26 mouse cellular contexts compared by ENCODE assay signal in genomic region chr6:122527596-122527995, GRCm38 (mm10). TPM values are rescaled to one million over a fixed set of nuclear protein-coding genes. Genes with fewer than 3 reads are reported as not detected.
A peak's percentile ranks its signal among the peaks of the same experiment; 100 is the strongest.
DNase-seq lines count a peak whose midpoint lies in the region; ATAC-seq and TF ChIP-seq lines count a peak whose summit lies in the region.
"Had no signal": no experiment of that assay in that cellular context is flagged by ENCODE, and none has a peak within 500 bp of the region (broad histone marks: within the 10 kb centered on the region; RNA-seq: fewer than 3 reads in every experiment).

No protein-coding gene starts in this region.

- H3K9me3 ChIP-seq in heart, postnatal 0 days (replicated peaks; ENCODE audit: control insufficient read depth, low read length) = no peaks in the 10 kb centered on the region
- H3K9me3 ChIP-seq: embryonic facial prominence, embryonic 12.5 days; G1E; limb, embryonic 15.5 days; midbrain, embryonic 12.5 days had no signal

- H3K27ac ChIP-seq in heart, postnatal 0 days (ENCODE audit: low read depth) = no peak overlapping the region
- H3K27ac ChIP-seq: embryonic facial prominence, embryonic 12.5 days; gastrocnemius, adult 2 months; hindbrain, postnatal 0 days; limb, embryonic 15.5 days; midbrain, embryonic 12.5 days had no signal

- no peaks in the 10 kb centered on the region for H3K4me1 ChIP-seq in heart, postnatal 0 days (ENCODE audit: control insufficient read depth, insufficient read depth)
- H3K4me1 ChIP-seq: embryonic facial prominence, embryonic 12.5 days; limb, embryonic 15.5 days; midbrain, embryonic 12.5 days had no signal

- no peak overlapping the region for H3K4me2 ChIP-seq in heart, postnatal 0 days (ENCODE audit: low read depth, low read length)
- H3K4me2 ChIP-seq: embryonic facial prominence, embryonic 12.5 days; limb, embryonic 15.5 days; midbrain, embryonic 12.5 days had no signal

- no peak overlapping the region for H3K4me3 ChIP-seq in heart, postnatal 0 days (ENCODE audit: low read depth, low read length)
- H3K4me3 ChIP-seq: embryonic facial prominence, embryonic 12.5 days; gastrocnemius, adult 2 months; limb, embryonic 15.5 days; midbrain, embryonic 12.5 days had no signal

- H3K9ac ChIP-seq in heart, postnatal 0 days (replicated peaks; ENCODE audit: low read depth, low read length) = peak overlapping the region; percentile 24; the same call in 1 of the 2 replicates
- H3K9ac ChIP-seq: embryonic facial prominence, embryonic 12.5 days; limb, embryonic 15.5 days; midbrain, embryonic 12.5 days had no signal

- no peak for DNase-seq in heart, postnatal 0 days (ENCODE audit: low spot score)
- no peak for DNase-seq in heart, adult 8-10 months (ENCODE audit: low spot score)
- peak; percentile 90 for DNase-seq in induced T-regulatory cell, adult 2 months (ENCODE audit: low read depth)
- peak; percentile 26 for DNase-seq in thymus, postnatal 0 days (ENCODE audit: low spot score)
- no peak for DNase-seq in gastrocnemius, adult 8-10 months (ENCODE audit: low spot score in 2 of 2)
- DNase-seq in layer of hippocampus, adult 9-11 months = no peak
- no peak for DNase-seq in left cerebral cortex, adult 8-10 months (ENCODE audit: low spot score in 2 of 2)
- DNase-seq: adrenal gland, adult 8-10 months; cerebellum, adult 11-12 months; gastrocnemius, adult 2 months; heart, adult 18-20 months; kidney, adult 9 months; right cerebral cortex, adult 18-20 months had no signal

- H3K36me3 ChIP-seq in heart, postnatal 0 days (replicated peaks; ENCODE audit: control insufficient read depth, insufficient read depth, low read length) = no peaks in the 10 kb centered on the region
- H3K36me3 ChIP-seq: embryonic facial prominence, embryonic 12.5 days; G1E; limb, embryonic 15.5 days; midbrain, embryonic 12.5 days had no signal

- 20% methylated on average over 12 of the region's 12 CpGs for WGBS in heart, postnatal 0 days

- TF ChIP-seq CTCF in heart, postnatal 0 days (IDR thresholded peaks at IDR 0.05; ENCODE audit: low read depth) = no peak

- ATAC-seq in heart, postnatal 0 days (ENCODE audit: insufficient read depth, low read depth) = no peak
- peak; percentile 92 for ATAC-seq in CD4-positive, CD25-positive, alpha-beta regulatory T cell, adult 4 months
- ATAC-seq: forebrain, embryonic 16.5 days; hindbrain, postnatal 0 days had no signal

- TF ChIP-seq EP300 in heart, postnatal 0 days (IDR thresholded peaks at IDR 0.05; ENCODE audit: low read depth) = no peak

- H3K27me3 ChIP-seq in heart, postnatal 0 days (ENCODE audit: control insufficient read depth, insufficient read depth, low read length) = no peaks in the 10 kb centered on the region; the same call in 1 of the 2 replicates
- H3K27me3 ChIP-seq: embryonic facial prominence, embryonic 12.5 days; limb, embryonic 15.5 days; midbrain, embryonic 12.5 days had no signal

RNA-seq across cellular contexts. Expression of gene Mfap5, which starts 22.0 kb away (rescaled TPM):
- 31.3 and 39.4 TPM in 2 replicates for total RNA-seq in heart, postnatal 0 days (2014; rRNA removed; ENCODE audit: low replicate concordance)
- polyA plus RNA-seq in heart, postnatal 0 days (2015; fragmentation: Nextera tagmentation; extraction: Ambion mirVana) = 61.1 and 73.5 TPM in 2 replicates
- 10 to 100 TPM; 15.7 to 18.2 (median 18.0) TPM for total RNA-seq in heart, adult 8-10 months (2022)
- polyA plus RNA-seq in CD4-positive, CD25-positive, alpha-beta regulatory T cell, adult 4 months (2017; shearing (Covaris generic)) = not detected
- 58.9 and 65.3 TPM in 2 replicates for polyA plus RNA-seq in thymus, postnatal 0 days (2015; fragmentation: Nextera tagmentation; extraction: Ambion mirVana)
- total RNA-seq in gastrocnemius, adult 8-10 months (2022) = 10 to 100 TPM in 3 of 4 experiments, 1 to 10 TPM in 1; 9.2 to 17.7 (median 13.8) TPM
- 1 to 10 TPM in 1 of 4 experiments, not detected in 3; 1.3 TPM for total RNA-seq in left cerebral cortex, adult 8-10 months (2022)
- total RNA-seq: neutrophil, adult 5-6 weeks had no signal
- polyA plus RNA-seq: G1E had no signal

RNA-seq across cellular contexts. Expression of gene Aicda, which starts 26.0 kb away (rescaled TPM):
- not detected in 2 replicates for total RNA-seq in heart, postnatal 0 days (2014; rRNA removed; ENCODE audit: low replicate concordance)
- polyA plus RNA-seq in heart, postnatal 0 days (2015; fragmentation: Nextera tagmentation; extraction: Ambion mirVana) = not detected in 2 replicates
- not detected for total RNA-seq in heart, adult 8-10 months (2022)
- 1 to 10 TPM in 1 of 2 experiments, under 1 TPM in 1; 0.66 to 1.6 TPM for polyA plus RNA-seq in CD4-positive, CD25-positive, alpha-beta regulatory T cell, adult 4 months (2017; shearing (Covaris generic))
- 0.18 and 0.25 TPM in 2 replicates for polyA plus RNA-seq in thymus, postnatal 0 days (2015; fragmentation: Nextera tagmentation; extraction: Ambion mirVana)
- not detected for total RNA-seq in gastrocnemius, adult 8-10 months (2022)
- total RNA-seq in left cerebral cortex, adult 8-10 months (2022) = not detected
- total RNA-seq: adrenal gland, adult 8-10 months; G1E; gastrocnemius, adult 2 months; heart, adult 18-20 months; heart, postnatal 25 days; layer of hippocampus, postnatal 25 days; left cerebral cortex, postnatal 25 days had no signal
- polyA plus RNA-seq: cortical plate, adult 2 months; embryonic facial prominence, embryonic 12.5 days; G1E; liver, embryonic 16.5 days; midbrain, embryonic 12.5 days had no signal

RNA-seq across cellular contexts. Expression of gene Rimklb, which starts 29.0 kb away (rescaled TPM):
- 0.27 TPM in 1 of 2 replicates, not detected in the other for total RNA-seq in heart, postnatal 0 days (2014; rRNA removed; ENCODE audit: low replicate concordance)
- polyA plus RNA-seq in heart, postnatal 0 days (2015; fragmentation: Nextera tagmentation; extraction: Ambion mirVana) = 0.48 and 0.79 TPM in 2 replicates
- under 1 TPM in 1 of 4 experiments, not detected in 3; 0.23 TPM for total RNA-seq in heart, adult 8-10 months (2022)
- under 1 TPM in 1 of 2 experiments, not detected in 1; 0.17 TPM for polyA plus RNA-seq in CD4-positive, CD25-positive, alpha-beta regulatory T cell, adult 4 months (2017; shearing (Covaris generic))
- polyA plus RNA-seq in thymus, postnatal 0 days (2015; fragmentation: Nextera tagmentation; extraction: Ambion mirVana) = 1.5 and 1.9 TPM in 2 replicates
- total RNA-seq in gastrocnemius, adult 8-10 months (2022) = 1 to 10 TPM in 1 of 4 experiments, under 1 TPM in 2, not detected in 1; 0.22 to 1.3 (median 0.80) TPM
- 10 to 100 TPM; 59.9 to 73.3 (median 65.8) TPM for total RNA-seq in left cerebral cortex, adult 8-10 months (2022)
- total RNA-seq: heart, postnatal 25 days had no signal

Comparison
In these comparisons a context has a peak if more than half of its experiments do, and no peak if none do; other contexts are left out.
1. DNase-seq: peak in induced T-regulatory cell, adult 2 months (single experiment) and thymus, postnatal 0 days (single experiment); none in heart, postnatal 0 days (single experiment), heart, adult 8-10 months (single experiment), gastrocnemius, adult 8-10 months (0 of 2), layer of hippocampus, adult 9-11 months (single experiment) and left cerebral cortex, adult 8-10 months (0 of 2).
2. RNA of gene Mfap5, which starts 22.0 kb away (total RNA-seq): 31.3 to 39.4 TPM in heart, postnatal 0 days, 15.7 to 18.2 TPM in heart, adult 8-10 months and 9.2 to 17.7 TPM in gastrocnemius, adult 8-10 months; 1.3 TPM in left cerebral cortex, adult 8-10 months; every median in the first group is over 4 times any median in the second.
3. RNA of gene Rimklb, which starts 29.0 kb away (total RNA-seq): 59.9 to 73.3 TPM in left cerebral cortex, adult 8-10 months; 0.22 to 1.3 TPM in gastrocnemius, adult 8-10 months, 0.23 TPM in heart, adult 8-10 months and 0.27 TPM in heart, postnatal 0 days; every median in the first group is over 10 times any median in the second.